Mouse (Mus musculus): ENCODE results near the gene Abcc5. TPM values are rescaled to one million over a fixed set of nuclear protein-coding genes. Genes with fewer than 3 reads are reported as not detected.
"Not testable (repeated sequence)": the region's sequence is repeated elsewhere in the genome, so short reads cannot be mapped to it uniquely, and the experiment has no call there.

The Abcc5 gene
- polyA plus RNA-seq, 1 experiment from 2014 or later = 136 TPM

DNA sequence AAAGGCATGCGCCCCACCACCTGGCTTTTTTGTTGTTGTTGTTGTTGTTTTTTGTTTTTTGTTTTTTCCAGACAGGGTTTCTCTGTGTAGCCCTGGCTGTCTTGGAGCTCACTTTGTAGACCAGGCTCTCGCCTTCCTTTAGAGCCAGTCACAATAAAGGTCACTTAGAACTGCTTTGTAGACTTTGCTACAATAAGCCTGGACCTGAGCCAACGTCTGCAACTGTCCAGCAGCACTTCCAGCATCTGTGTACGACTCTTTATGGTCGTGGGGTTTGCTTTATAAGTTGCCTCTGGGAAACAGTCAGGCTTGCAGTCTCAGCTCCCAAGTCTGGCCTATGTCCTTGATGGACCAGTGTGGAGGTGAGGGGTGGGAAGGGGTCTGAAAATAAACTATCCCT, 45.2 kb downstream of the Abcc5 start:
- Histone ChIP-seq H3K9ac (no peak overlapping the region), H3K27ac (no peak overlapping the region), H3K4me2 (replicated peaks) (no peak overlapping the region), H3K27me3 (ENCODE audit: control insufficient read depth, insufficient read depth, low read length) (no peaks in the 10 kb centered on the region), H3K36me3 (replicated peaks; ENCODE audit: control insufficient read depth, insufficient read depth) (peaks cover 71% of the 10 kb centered on the region), H3K4me3 (replicated peaks; ENCODE audit: low read length) (no peak overlapping the region), H3K4me1 (replicated peaks; ENCODE audit: control insufficient read depth, insufficient read depth, low read length) (no peaks in the 10 kb centered on the region), H3K9me3 (ENCODE audit: control insufficient read depth, low read length) (no peaks in the 10 kb centered on the region)
- WGBS = 77% methylated on average over 5 of the region's 5 CpGs
- ATAC-seq (ENCODE audit: low FRiP score) (no peak), DNase-seq (ENCODE audit: low spot score) (no peak)

DNA sequence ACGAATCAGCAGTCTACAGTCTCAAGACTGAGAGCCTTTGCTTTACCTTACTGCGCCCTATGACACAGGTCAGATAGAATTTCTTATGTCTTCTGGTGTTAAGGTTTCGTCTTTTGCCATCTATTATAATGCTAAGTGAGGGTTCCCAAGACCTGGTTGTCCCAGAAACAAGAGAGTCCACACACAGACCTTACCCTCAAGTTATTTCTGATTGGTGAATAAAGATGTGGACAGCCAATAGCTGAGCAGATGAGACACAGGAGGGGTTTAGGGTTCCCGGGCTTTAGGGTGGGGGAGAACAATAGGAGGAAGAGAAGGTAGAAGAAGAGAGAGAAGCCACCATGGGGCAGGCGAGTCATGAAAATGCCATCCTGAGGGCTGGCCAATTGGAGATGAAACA, 50.9 kb downstream of the Abcc5 start:
- no peaks in the 10 kb centered on the region for H3K9me3 ChIP-seq (ENCODE audit: control insufficient read depth, low read length)
- H3K4me3 ChIP-seq (replicated peaks; ENCODE audit: low read length) = no peak overlapping the region
- H3K4me2 ChIP-seq (replicated peaks) = no peak overlapping the region
- no peaks in the 10 kb centered on the region for H3K27me3 ChIP-seq (ENCODE audit: control insufficient read depth, insufficient read depth, low read length)
- DNase-seq (ENCODE audit: low spot score) = no peak
- WGBS = 82% methylated on average over 5 of the region's 5 CpGs
- no peaks in the 10 kb centered on the region for H3K4me1 ChIP-seq (replicated peaks; ENCODE audit: control insufficient read depth, insufficient read depth, low read length)
- H3K9ac ChIP-seq = no peak overlapping the region
- peaks cover 93% of the 10 kb centered on the region for H3K36me3 ChIP-seq (replicated peaks; ENCODE audit: control insufficient read depth, insufficient read depth)
- no peak for ATAC-seq (ENCODE audit: low FRiP score)
- no peak overlapping the region for H3K27ac ChIP-seq

DNA sequence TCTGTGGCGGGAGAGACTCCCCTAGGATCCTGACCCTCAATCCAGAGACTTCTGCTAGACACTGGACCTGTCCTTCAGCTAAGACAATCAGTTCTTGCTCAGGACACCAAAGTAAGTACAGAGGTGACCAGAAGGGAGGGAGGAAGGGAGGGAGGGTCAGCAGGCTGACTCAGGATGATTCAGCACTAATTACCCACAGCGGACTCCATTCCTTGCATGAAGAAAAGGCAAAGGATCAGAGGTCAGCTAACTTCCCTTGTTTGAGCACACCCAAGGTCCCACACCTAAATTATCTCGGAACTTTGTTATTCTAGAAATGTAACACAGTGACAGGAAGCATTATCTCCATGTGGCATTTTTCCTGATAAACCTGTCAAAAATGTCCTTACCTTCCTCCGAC, 54.5 kb downstream of the Abcc5 start:
- Histone ChIP-seq H3K4me2 (replicated peaks) (no peak overlapping the region), H3K36me3 (replicated peaks; ENCODE audit: control insufficient read depth, insufficient read depth) (peaks cover 95% of the 10 kb centered on the region), H3K27me3 (ENCODE audit: control insufficient read depth, insufficient read depth, low read length) (no peaks in the 10 kb centered on the region), H3K27ac (no peak overlapping the region), H3K9ac (no peak overlapping the region), H3K4me3 (replicated peaks; ENCODE audit: low read length) (no peak overlapping the region), H3K9me3 (ENCODE audit: control insufficient read depth, low read length) (no peaks in the 10 kb centered on the region), H3K4me1 (replicated peaks; ENCODE audit: control insufficient read depth, insufficient read depth, low read length) (no peaks in the 10 kb centered on the region)
- ATAC-seq (ENCODE audit: low FRiP score) = no peak
- DNase-seq (ENCODE audit: low spot score) = no peak
- WGBS = 84% methylated on average over 4 of the region's 4 CpGs

DNA sequence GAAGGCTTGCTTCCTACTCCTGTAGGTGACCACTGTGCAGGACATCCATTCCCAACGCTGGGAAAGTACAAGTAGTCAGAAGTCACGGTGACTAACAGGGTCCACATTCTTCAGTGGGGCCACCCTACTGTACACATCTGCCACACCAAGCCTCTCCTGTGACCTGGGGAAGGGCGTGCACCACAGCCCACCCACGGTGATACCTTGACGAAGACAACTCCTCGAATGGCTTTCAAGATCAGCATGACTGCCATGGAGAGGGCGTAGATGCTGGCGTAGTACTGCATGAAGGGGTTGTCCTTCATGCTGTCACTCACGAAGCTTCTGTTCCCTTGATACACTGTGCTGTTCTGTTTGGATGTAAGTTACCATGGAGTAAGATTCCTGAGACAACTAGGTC, 58.0 kb downstream of the Abcc5 start:
- WGBS = 95% methylated on average over 9 of the region's 9 CpGs
- Histone ChIP-seq H3K36me3 (replicated peaks; ENCODE audit: control insufficient read depth, insufficient read depth) (peaks cover 97% of the 10 kb centered on the region), H3K9me3 (ENCODE audit: control insufficient read depth, low read length) (no peaks in the 10 kb centered on the region), H3K9ac (no peak overlapping the region), H3K27me3 (ENCODE audit: control insufficient read depth, insufficient read depth, low read length) (no peaks in the 10 kb centered on the region), H3K4me1 (replicated peaks; ENCODE audit: control insufficient read depth, insufficient read depth, low read length) (no peaks in the 10 kb centered on the region), H3K27ac (no peak overlapping the region), H3K4me2 (replicated peaks) (no peak overlapping the region), H3K4me3 (replicated peaks; ENCODE audit: low read length) (no peak overlapping the region)
- DNase-seq (ENCODE audit: low spot score) (no peak), ATAC-seq (ENCODE audit: low FRiP score) (no peak)

DNA sequence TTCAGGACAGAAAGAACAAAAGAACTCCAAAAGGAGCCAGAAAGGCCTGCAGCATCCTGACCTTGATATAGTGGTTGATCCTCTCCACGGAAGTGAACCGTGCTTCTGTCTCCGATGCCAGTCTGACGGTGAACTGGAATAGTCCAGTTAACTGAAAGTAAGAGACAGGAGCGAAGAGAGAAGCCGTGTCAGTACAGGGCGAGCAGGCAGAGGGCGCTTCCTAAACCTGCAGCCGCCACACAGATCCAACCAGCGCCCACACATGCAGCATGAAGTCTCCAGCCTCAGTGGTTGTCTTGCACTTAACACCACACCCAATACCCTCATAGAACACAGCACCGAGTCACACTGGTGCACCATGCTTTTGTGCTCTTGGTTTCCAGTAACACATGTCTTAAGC, 64.1 kb downstream of the Abcc5 start:
- DNase-seq (ENCODE audit: low spot score) = no peak
- no peaks in the 10 kb centered on the region for H3K9me3 ChIP-seq (ENCODE audit: control insufficient read depth, low read length)
- ATAC-seq (ENCODE audit: low FRiP score) = no peak
- no peaks in the 10 kb centered on the region for H3K27me3 ChIP-seq (ENCODE audit: control insufficient read depth, insufficient read depth, low read length)
- no peak overlapping the region for H3K4me3 ChIP-seq (replicated peaks; ENCODE audit: low read length)
- H3K27ac ChIP-seq = no peak overlapping the region
- no peaks in the 10 kb centered on the region for H3K4me1 ChIP-seq (replicated peaks; ENCODE audit: control insufficient read depth, insufficient read depth, low read length)
- H3K9ac ChIP-seq = no peak overlapping the region
- 96% methylated on average over 11 of the region's 11 CpGs for WGBS
- no peak overlapping the region for H3K4me2 ChIP-seq (replicated peaks)
- peaks cover 100% of the 10 kb centered on the region for H3K36me3 ChIP-seq (replicated peaks; ENCODE audit: control insufficient read depth, insufficient read depth)

DNA sequence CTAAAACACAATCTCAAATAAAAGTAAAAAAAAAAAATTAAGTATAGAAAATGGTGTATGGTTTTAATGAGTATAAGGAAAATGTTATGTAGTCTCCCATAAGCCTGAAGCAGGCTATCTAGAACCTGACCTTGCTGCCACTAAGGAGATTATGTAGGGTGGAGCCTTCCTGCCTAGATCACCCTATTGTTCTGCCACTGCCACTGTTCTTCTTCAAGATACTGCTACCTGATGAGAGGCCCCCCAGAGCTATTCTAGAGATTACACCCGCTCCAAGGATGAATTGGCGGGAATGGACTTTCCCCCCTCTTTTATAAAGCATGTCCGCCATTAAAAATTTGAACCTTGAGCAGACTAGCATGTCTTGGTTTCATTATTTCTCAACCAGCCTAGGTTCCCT, 64.7 kb downstream of the Abcc5 start:
- not testable (repeated sequence) for ATAC-seq (ENCODE audit: low FRiP score); H3K4me1 ChIP-seq (replicated peaks; ENCODE audit: control insufficient read depth, insufficient read depth, low read length); H3K9ac ChIP-seq; H3K27me3 ChIP-seq (ENCODE audit: control insufficient read depth, insufficient read depth, low read length); H3K9me3 ChIP-seq (ENCODE audit: control insufficient read depth, low read length); DNase-seq (ENCODE audit: low spot score); H3K4me3 ChIP-seq (replicated peaks; ENCODE audit: low read length); H3K27ac ChIP-seq; H3K4me2 ChIP-seq (replicated peaks)
- WGBS = 96% methylated on average over 3 of the region's 3 CpGs
- H3K36me3 ChIP-seq (replicated peaks; ENCODE audit: control insufficient read depth, insufficient read depth) = peaks cover 99% of the 10 kb centered on the region

DNA sequence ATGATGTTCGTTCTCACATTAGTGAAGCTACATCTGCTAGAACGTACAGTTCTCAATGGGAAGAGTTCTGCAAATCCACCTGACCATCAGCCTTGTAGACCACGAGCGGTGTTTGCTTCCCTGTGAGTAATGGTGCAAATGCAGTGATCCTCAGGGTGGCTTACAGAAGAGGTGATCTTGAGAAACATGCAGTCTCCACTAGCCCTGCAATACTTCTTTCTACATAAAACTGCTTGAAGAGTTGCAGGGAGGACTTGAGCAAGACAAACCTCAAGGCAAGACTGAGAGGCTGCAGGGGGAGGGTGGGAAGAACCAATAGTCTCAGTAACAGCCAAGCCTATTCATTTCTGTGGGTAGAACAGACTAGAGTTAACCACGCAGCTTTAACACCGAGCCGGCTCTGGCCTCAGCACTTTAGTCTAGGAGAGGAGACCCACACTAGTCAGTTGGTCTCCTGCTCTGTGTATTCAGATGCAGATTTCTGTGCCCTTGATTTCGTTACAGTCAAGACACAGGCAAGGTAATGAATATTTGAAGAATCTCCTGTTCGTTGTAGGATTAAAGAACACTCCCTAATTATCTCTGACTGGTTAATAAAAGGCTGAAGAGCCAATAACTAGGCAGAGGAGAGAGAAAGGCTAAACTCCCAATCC, 66.4 kb downstream of the Abcc5 start:
- 83% methylated on average over 9 of the region's 9 CpGs for WGBS
- no peak for ATAC-seq (ENCODE audit: low FRiP score)

DNA sequence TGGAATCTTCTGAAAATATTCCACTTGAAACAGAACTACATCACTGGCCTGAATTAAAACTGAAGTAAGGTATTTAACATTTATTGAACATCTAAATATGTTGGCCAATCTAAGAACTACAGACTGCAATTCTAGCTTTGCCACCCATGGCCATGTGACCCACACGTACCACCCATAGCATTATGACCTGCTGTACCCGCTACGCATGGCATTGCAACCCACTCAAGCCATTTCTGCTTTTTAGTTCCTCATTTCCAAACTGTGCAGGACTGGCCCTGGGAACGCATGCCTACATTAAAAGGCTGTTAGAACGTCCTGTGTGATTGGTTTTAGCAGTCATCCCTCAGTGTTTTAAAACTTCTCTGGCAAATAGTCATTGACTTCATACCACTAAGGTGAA, 68.4 kb downstream of the Abcc5 start:
- no peaks in the 10 kb centered on the region for H3K4me1 ChIP-seq (replicated peaks; ENCODE audit: control insufficient read depth, insufficient read depth, low read length)
- DNase-seq (ENCODE audit: low spot score) (no peak), ATAC-seq (ENCODE audit: low FRiP score) (no peak)
- no peak overlapping the region for H3K27ac ChIP-seq
- no peak overlapping the region for H3K9ac ChIP-seq
- H3K9me3 ChIP-seq (ENCODE audit: control insufficient read depth, low read length) = no peaks in the 10 kb centered on the region
- H3K36me3 ChIP-seq (replicated peaks; ENCODE audit: control insufficient read depth, insufficient read depth) = peaks cover 97% of the 10 kb centered on the region
- 91% methylated on average over 5 of the region's 5 CpGs for WGBS
- no peaks in the 10 kb centered on the region for H3K27me3 ChIP-seq (ENCODE audit: control insufficient read depth, insufficient read depth, low read length)
- H3K4me2 ChIP-seq (replicated peaks) = no peak overlapping the region
- H3K4me3 ChIP-seq (replicated peaks; ENCODE audit: low read length) = no peak overlapping the region

More for the DNA sequence above, 66.4 kb downstream of the Abcc5 start:
- no peaks in the 10 kb centered on the region for H3K27me3 ChIP-seq (ENCODE audit: control insufficient read depth, insufficient read depth, low read length)
- no peak overlapping the region for H3K9ac ChIP-seq
- no peak for DNase-seq (ENCODE audit: low spot score)
- H3K36me3 ChIP-seq (replicated peaks; ENCODE audit: control insufficient read depth, insufficient read depth) = peaks cover 97% of the 10 kb centered on the region
- H3K4me1 ChIP-seq (replicated peaks; ENCODE audit: control insufficient read depth, insufficient read depth, low read length) = no peaks in the 10 kb centered on the region
- no peak overlapping the region for H3K4me3 ChIP-seq (replicated peaks; ENCODE audit: low read length)
- no peak overlapping the region for H3K4me2 ChIP-seq (replicated peaks)
- H3K9me3 ChIP-seq (ENCODE audit: control insufficient read depth, low read length) = no peaks in the 10 kb centered on the region
- no peak overlapping the region for H3K27ac ChIP-seq

DNA sequence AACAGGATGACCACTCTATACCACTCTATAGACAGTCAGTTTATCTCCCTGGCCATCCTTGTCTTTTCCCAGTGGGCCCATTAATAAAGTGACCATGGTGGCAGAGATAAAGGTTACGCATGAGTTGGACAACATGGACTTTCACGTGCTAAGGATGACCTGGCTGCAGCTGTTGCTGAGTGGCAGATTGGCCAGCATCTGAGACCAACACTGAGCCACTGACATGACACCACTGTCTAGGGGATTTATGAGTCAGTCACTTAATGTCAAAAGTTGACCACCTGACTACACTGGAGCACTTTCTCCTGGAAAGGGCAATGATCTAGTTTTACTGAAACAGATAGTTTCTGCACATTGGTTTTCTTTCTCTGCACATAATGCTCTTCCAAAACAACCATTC, 71.4 kb downstream of the Abcc5 start:
- Histone ChIP-seq H3K4me1 (replicated peaks; ENCODE audit: control insufficient read depth, insufficient read depth, low read length) (no peaks in the 10 kb centered on the region), H3K9me3 (ENCODE audit: control insufficient read depth, low read length) (no peaks in the 10 kb centered on the region), H3K36me3 (replicated peaks; ENCODE audit: control insufficient read depth, insufficient read depth) (peaks cover 92% of the 10 kb centered on the region), H3K9ac (no peak overlapping the region), H3K27ac (no peak overlapping the region), H3K4me2 (replicated peaks) (no peak overlapping the region), H3K27me3 (ENCODE audit: control insufficient read depth, insufficient read depth, low read length) (no peaks in the 10 kb centered on the region), H3K4me3 (replicated peaks; ENCODE audit: low read length) (no peak overlapping the region)
- no peak for DNase-seq (ENCODE audit: low spot score)
- WGBS = 89% methylated on average over 2 of the region's 2 CpGs
- no peak for ATAC-seq (ENCODE audit: low FRiP score)

DNA sequence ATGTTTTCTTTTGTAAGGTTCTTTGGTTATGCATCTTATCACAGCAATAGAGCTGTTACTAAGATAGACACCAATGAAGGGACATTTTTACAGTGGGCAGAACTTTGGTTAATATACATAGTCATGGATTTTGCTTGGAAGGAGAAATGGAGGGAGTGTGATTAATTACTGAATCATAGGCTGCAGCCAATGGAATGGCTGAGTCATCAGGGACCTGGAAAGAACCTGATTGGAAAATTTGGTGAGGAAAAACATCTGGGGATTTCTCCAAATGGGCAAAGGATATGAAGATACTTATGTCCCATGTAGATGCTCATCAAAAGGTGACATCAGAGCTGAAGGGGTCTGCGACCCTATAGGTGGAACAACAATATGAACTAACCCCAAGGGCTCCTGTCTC, 72.2 kb downstream of the Abcc5 start:
- no peak overlapping the region for H3K4me3 ChIP-seq (replicated peaks; ENCODE audit: low read length)
- no peaks in the 10 kb centered on the region for H3K9me3 ChIP-seq (ENCODE audit: control insufficient read depth, low read length)
- ATAC-seq (ENCODE audit: low FRiP score) (no peak), DNase-seq (ENCODE audit: low spot score) (no peak)
- H3K27me3 ChIP-seq (ENCODE audit: control insufficient read depth, insufficient read depth, low read length) = no peaks in the 10 kb centered on the region
- 100% methylated on average over 1 of the region's 1 CpGs for WGBS
- no peak overlapping the region for H3K9ac ChIP-seq
- H3K36me3 ChIP-seq (replicated peaks; ENCODE audit: control insufficient read depth, insufficient read depth) = peaks cover 91% of the 10 kb centered on the region
- H3K4me1 ChIP-seq (replicated peaks; ENCODE audit: control insufficient read depth, insufficient read depth, low read length) = no peaks in the 10 kb centered on the region
- H3K4me2 ChIP-seq (replicated peaks) = no peak overlapping the region
- H3K27ac ChIP-seq = no peak overlapping the region

Data from hindbrain, embryonic 14.5 days (tissue).